Mouse (Mus musculus) heart, adult 9 months (tissue): ENCODE measurements around the gene Fam209.

Source experiments
- DNase-seq, 2 experiments: peaks; one replicate each; pipeline ENCODE4 v3.0.0; 2022; ENCODE audit warnings: low spot score in 2 of 2

The Fam209 gene

GRCm38 (mm10) chr2:172477350-172477749, 5.0 kb downstream of the Fam209 start:
- DNase-seq = no peak

GRCm38 (mm10) chr2:172477860-172478259, 5.5 kb downstream of the Fam209 start:
- peak; percentile 25 to 36 for DNase-seq

GRCm38 (mm10) chr2:172480296-172480695, 8.0 kb downstream of the Fam209 start:
- DNase-seq = no peak

GRCm38 (mm10) chr2:172481654-172482385, 9.5 kb downstream of the Fam209 start:
- DNase-seq = no peak

GRCm38 (mm10) chr2:172483766-172484413, 11.6 kb downstream of the Fam209 start:
- no peak for DNase-seq

- no peak for DNase-seq
Measured at GRCm38 (mm10) chr2:172484696-172485370, 12.5 kb downstream of the Fam209 start.

- no peak for DNase-seq
Measured at GRCm38 (mm10) chr2:172496736-172497345, 24.5 kb downstream of the Fam209 start.

- no peak for DNase-seq
Measured at GRCm38 (mm10) chr2:172498823-172499222, 26.5 kb downstream of the Fam209 start.

GRCm38 (mm10) chr2:172500752-172501316, 28.5 kb downstream of the Fam209 start:
- no peak for DNase-seq

GRCm38 (mm10) chr2:172501341-172501740, 29.0 kb downstream of the Fam209 start:
- DNase-seq = no peak

GRCm38 (mm10) chr2:172502168-172502567, 29.8 kb downstream of the Fam209 start:
- no peak for DNase-seq

- DNase-seq = no peak
Measured at GRCm38 (mm10) chr2:172506121-172506520, 33.8 kb downstream of the Fam209 start.

GRCm38 (mm10) chr2:172510056-172510712, 37.9 kb downstream of the Fam209 start:
- DNase-seq = no peak

GRCm38 (mm10) chr2:172510899-172511298, 38.6 kb downstream of the Fam209 start:
- DNase-seq = no peak

GRCm38 (mm10) chr2:172516407-172516992, 44.2 kb downstream of the Fam209 start:
- no peak for DNase-seq

- DNase-seq = no peak
Measured at GRCm38 (mm10) chr2:172520616-172521371, 48.5 kb downstream of the Fam209 start.

GRCm38 (mm10) chr2:172522528-172522927, 50.2 kb downstream of the Fam209 start:
- DNase-seq = no peak
